Mouse (Mus musculus) forebrain, embryonic 11.5 days (tissue): Measurements from ENCODE around the gene Wnt11. TPM values are rescaled to one million over a fixed set of nuclear protein-coding genes. Genes with fewer than 3 reads are reported as not detected.

Source experiments
- ATAC-seq: fragments of 200-750 bp; cut with Nextera tagmentation; replicated peaks from 2 replicates; pipeline ENCODE4 v1.8.0; 2017; ENCODE audit warnings: moderate TSS enrichment; ENCODE audit not compliant: low FRiP score
- DNase-seq: peaks from one replicate; pipeline ENCODE4 v3.0.0-alpha.2; 2017; ENCODE audit warnings: low spot score
- H3K27ac ChIP-seq: fragments of 300-500 bp; sonication (generic); 2 replicates; pipeline ENCODE4 v1.5.1; 2014; ENCODE audit warnings: low read depth, low read length
- H3K27me3 ChIP-seq: fragments of 300-500 bp; sonication (generic); 2 replicates; pipeline ENCODE4 v1.6.1; 2014; ENCODE audit warnings: mild to moderate bottlenecking, low read length, mixed read lengths; ENCODE audit not compliant: control insufficient read depth, insufficient read depth
- H3K36me3 ChIP-seq: fragments of 300-500 bp; sonication (generic); 2 replicates; pipeline ENCODE4 v1.6.1; 2014; ENCODE audit warnings: mild to moderate bottlenecking, low read length, moderate library complexity, mixed read lengths; ENCODE audit not compliant: control insufficient read depth, insufficient read depth
- H3K4me1 ChIP-seq: fragments of 300-500 bp; sonication (generic); replicated peaks from 2 replicates; pipeline ENCODE4 v1.6.1; 2014; ENCODE audit warnings: low read length, mixed read lengths; ENCODE audit not compliant: control insufficient read depth, insufficient read depth
- H3K4me2 ChIP-seq: fragments of 300-500 bp; sonication (generic); 2 replicates; pipeline ENCODE4 v1.6.1; 2014; ENCODE audit warnings: low read depth, mild to moderate bottlenecking, low read length, moderate library complexity, mixed read lengths; ENCODE audit not compliant: severe bottlenecking
- H3K4me3 ChIP-seq: fragments of 300-500 bp; sonication (generic); 2 replicates; pipeline ENCODE4 v1.5.1; 2014; ENCODE audit warnings: low read depth, low read length
- H3K9ac ChIP-seq: fragments of 300-500 bp; sonication (generic); 2 replicates; pipeline ENCODE4 v1.6.1; 2014; ENCODE audit warnings: low read length
- H3K9me3 ChIP-seq: fragments of 300-500 bp; sonication (generic); 2 replicates; pipeline ENCODE4 v1.6.1; 2016; ENCODE audit warnings: low read length, mixed read lengths; ENCODE audit not compliant: control insufficient read depth
- WGBS: fragments of 180-500 bp; shearing (Covaris S2); extraction: QIAGEN DNeasy Blood & Tissue Kit; methylation state at CpG from one replicate; pipeline ENCODE4 v1.1.7; 2014; 5-methylcytosine and 5-hydroxymethylcytosine counted together
- polyA plus RNA-seq: library from polyadenylated mRNA; unstranded; fragments of >200 nt; fragmentation: Nextera tagmentation; extraction: Ambion mirVana; gene quantifications from 2 replicates; pipeline ENCODE4 v1.2.1, GENCODE M21; 2014

Wnt11 gene
- polyA plus RNA-seq, 1 experiment from 2014 or later: 1.0 TPM

- Histone ChIP-seq H3K27me3 (no peaks in the 10 kb centered on the region), H3K4me3 (no peak overlapping the region), H3K27ac (no peak overlapping the region), H3K4me2 (no peak overlapping the region), H3K9me3 (no peaks in the 10 kb centered on the region), H3K9ac (no peak overlapping the region), H3K36me3 (no peaks in the 10 kb centered on the region), H3K4me1 (peaks cover 4% of the 10 kb centered on the region; the same call in 1 of the 2 replicates)
- DNase-seq (no peak), ATAC-seq (no peak)
- 33% methylated on average over 13 of the region's 13 CpGs for WGBS
Observed at GRCm38 (mm10) chr7:98875390-98875990, 40.6 kb downstream of the Wnt11 start.

- Histone ChIP-seq H3K4me2 (no peak overlapping the region), H3K9me3 (no peaks in the 10 kb centered on the region), H3K27me3 (no peaks in the 10 kb centered on the region), H3K9ac (peak overlapping the region; percentile 32; the same call in 1 of the 2 replicates), H3K27ac (no peak overlapping the region), H3K36me3 (no peaks in the 10 kb centered on the region), H3K4me1 (peaks cover 4% of the 10 kb centered on the region; the same call in 1 of the 2 replicates), H3K4me3 (no peak overlapping the region)
- DNase-seq (no peak), ATAC-seq (no peak)
- 37% methylated on average over 13 of the region's 13 CpGs for WGBS
Observed at GRCm38 (mm10) chr7:98876119-98876518, 41.2 kb downstream of the Wnt11 start.

GRCm38 (mm10) chr7:98879176-98879575 is 44.3 kb downstream of the Wnt11 start:
- WGBS: 94% methylated on average over 2 of the region's 2 CpGs
- Histone ChIP-seq H3K4me1 (peaks cover 4% of the 10 kb centered on the region; the same call in 1 of the 2 replicates), H3K9ac (no peak overlapping the region), H3K27ac (no peak overlapping the region), H3K9me3 (no peaks in the 10 kb centered on the region), H3K4me2 (no peak overlapping the region), H3K36me3 (no peaks in the 10 kb centered on the region), H3K4me3 (no peak overlapping the region), H3K27me3 (no peaks in the 10 kb centered on the region)
- no peak for DNase-seq
- ATAC-seq: no peak

- H3K9ac ChIP-seq: no peak overlapping the region
- H3K36me3 ChIP-seq: no peaks in the 10 kb centered on the region
- ATAC-seq (no peak), DNase-seq (no peak)
- 0 out of 2 replicates have a peak, but pooled peaks cover 2% of the 10 kb centered on the region for H3K4me1 ChIP-seq
- H3K4me3 ChIP-seq: no peak overlapping the region
- H3K4me2 ChIP-seq: no peak overlapping the region
- 64% methylated on average over 4 of the region's 4 CpGs for WGBS
- no peaks in the 10 kb centered on the region for H3K27me3 ChIP-seq
- H3K9me3 ChIP-seq: no peaks in the 10 kb centered on the region
- H3K27ac ChIP-seq: no peak overlapping the region
Observed at GRCm38 (mm10) chr7:98881887-98882286, 47.0 kb downstream of the Wnt11 start.

- no peaks in the 10 kb centered on the region for H3K9me3 ChIP-seq
- 38% methylated on average over 22 of the region's 22 CpGs for WGBS
Observed at GRCm38 (mm10) chr7:98887811-98888261, 52.9 kb downstream of the Wnt11 start.

GRCm38 (mm10) chr7:98888810-98889209 is 53.9 kb downstream of the Wnt11 start:
- Histone ChIP-seq H3K27me3 (no peaks in the 10 kb centered on the region), H3K4me2 (no peak overlapping the region), H3K4me1 (no peaks in the 10 kb centered on the region; the same call in 1 of the 2 replicates), H3K9ac (no peak overlapping the region), H3K27ac (no peak overlapping the region), H3K9me3 (no peaks in the 10 kb centered on the region), H3K36me3 (no peaks in the 10 kb centered on the region), H3K4me3 (no peak overlapping the region)
- ATAC-seq (no peak), DNase-seq (no peak)
- 67% methylated on average over 5 of the region's 5 CpGs for WGBS

More at GRCm38 (mm10) chr7:98887811-98888261, 52.9 kb downstream of the Wnt11 start:
- Histone ChIP-seq H3K36me3 (no peaks in the 10 kb centered on the region), H3K4me2 (no peak overlapping the region), H3K4me3 (no peak overlapping the region), H3K27me3 (no peaks in the 10 kb centered on the region), H3K4me1 (no peaks in the 10 kb centered on the region; the same call in 1 of the 2 replicates), H3K27ac (no peak overlapping the region), H3K9ac (no peak overlapping the region)
- no peak; the same call in 1 of the 2 replicates for ATAC-seq
- no peak for DNase-seq

GRCm38 (mm10) chr7:98889211-98889610 is 54.3 kb downstream of the Wnt11 start:
- Histone ChIP-seq H3K9me3 (no peaks in the 10 kb centered on the region), H3K27me3 (no peaks in the 10 kb centered on the region), H3K4me1 (no peaks in the 10 kb centered on the region; the same call in 1 of the 2 replicates), H3K4me2 (no peak overlapping the region), H3K27ac (no peak overlapping the region), H3K9ac (no peak overlapping the region), H3K36me3 (no peaks in the 10 kb centered on the region), H3K4me3 (no peak overlapping the region)
- no peak for ATAC-seq
- DNase-seq: no peak
- 86% methylated on average over 7 of the region's 7 CpGs for WGBS

- no peaks in the 10 kb centered on the region for H3K36me3 ChIP-seq
- no peak overlapping the region for H3K4me2 ChIP-seq
- no peak overlapping the region for H3K27ac ChIP-seq
- ATAC-seq (no peak), DNase-seq (no peak)
- H3K9ac ChIP-seq: no peak overlapping the region
- no peaks in the 10 kb centered on the region for H3K27me3 ChIP-seq
- WGBS: 86% methylated on average over 5 of the region's 5 CpGs
- H3K9me3 ChIP-seq: no peaks in the 10 kb centered on the region
- H3K4me1 ChIP-seq: 0 out of 2 replicates have a peak, but pooled peaks cover 4% of the 10 kb centered on the region
- H3K4me3 ChIP-seq: no peak overlapping the region
Observed at GRCm38 (mm10) chr7:98893144-98893543, 58.2 kb downstream of the Wnt11 start.

- ATAC-seq (no peak), DNase-seq (no peak)
- H3K4me1 ChIP-seq: 0 out of 2 replicates have a peak, but pooled peaks cover 4% of the 10 kb centered on the region
- no peak overlapping the region for H3K27ac ChIP-seq
- no peaks in the 10 kb centered on the region for H3K27me3 ChIP-seq
- H3K4me2 ChIP-seq: no peak overlapping the region
- 89% methylated on average over 5 of the region's 5 CpGs for WGBS
- H3K9ac ChIP-seq: no peak overlapping the region
- no peaks in the 10 kb centered on the region for H3K36me3 ChIP-seq
- no peaks in the 10 kb centered on the region for H3K9me3 ChIP-seq
- H3K4me3 ChIP-seq: no peak overlapping the region
Observed at GRCm38 (mm10) chr7:98894305-98894704, 59.4 kb downstream of the Wnt11 start.
